Mouse (Mus musculus) kidney, adult 18-20 months (tissue): ENCODE data around the gene Arap1.

Experiments used
- DNase-seq: peaks from one replicate; pipeline ENCODE4 v3.0.0; 2021

Arap1 gene

GRCm38 (mm10) chr7:101401510-101401909 is 53.6 kb downstream of the Arap1 start:
- DNase-seq: no peak

DNA sequence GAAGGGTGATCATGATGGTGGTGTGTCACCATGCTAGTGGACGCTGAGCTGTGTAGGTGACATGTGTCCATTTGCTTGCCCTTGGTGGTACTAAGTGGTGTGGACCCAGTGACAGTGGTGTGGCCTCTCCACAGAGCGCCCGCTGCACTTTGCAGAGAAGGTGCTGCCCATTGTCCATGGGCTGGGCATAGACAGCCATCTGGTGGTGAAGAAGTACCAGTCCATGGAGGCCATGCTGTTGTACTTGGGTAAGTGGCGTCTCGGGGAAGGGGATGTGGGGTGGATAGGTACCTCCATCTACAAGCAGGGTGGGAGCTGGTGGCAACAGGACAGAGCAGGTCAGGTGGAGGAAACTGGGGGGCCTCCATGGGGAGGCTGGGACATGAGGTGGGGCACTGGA is 56.0 kb downstream of the Arap1 start:
- DNase-seq: no peak

DNA sequence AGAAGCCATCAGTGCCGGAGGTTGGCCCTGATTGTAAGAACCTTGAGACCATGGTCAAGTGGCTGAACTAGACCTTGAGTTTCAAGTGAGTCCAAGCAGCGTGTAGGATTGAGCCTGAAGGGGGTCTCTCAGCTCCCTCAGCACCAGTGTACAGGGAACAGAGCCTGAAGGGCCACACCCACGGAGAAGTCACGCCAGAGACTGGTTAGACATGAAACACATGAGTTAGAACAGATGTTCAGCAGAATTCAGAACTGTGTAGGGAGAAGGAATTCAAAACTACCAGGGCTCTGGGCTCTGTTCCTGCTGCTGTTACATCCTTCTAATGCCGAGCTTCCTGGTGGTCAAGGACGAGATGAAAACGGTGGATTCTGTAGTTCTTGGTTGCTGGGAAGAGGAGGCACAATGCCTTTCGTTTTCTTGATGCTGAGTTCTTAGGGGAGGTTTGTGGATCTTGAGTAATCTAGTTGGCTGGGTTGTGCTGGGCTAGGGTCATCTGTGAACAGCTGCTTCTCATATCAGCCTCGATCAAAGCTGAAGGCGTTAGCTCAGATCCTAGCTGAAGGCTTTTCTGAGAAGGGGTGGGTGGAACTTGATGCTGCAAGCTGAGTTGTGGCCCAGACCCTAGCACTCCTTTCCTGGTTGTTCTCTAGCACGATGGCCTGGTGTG is 62.5 kb downstream of the Arap1 start, which contains the start of gene Gm45837:
Gene Gm45837, plus strand, starts transcription at position 620 of the 670 bp plus-strand sequence.
- no peak for DNase-seq

- peak; percentile 83 for DNase-seq
Observed at GRCm38 (mm10) chr7:101412796-101413195, 64.9 kb downstream of the Arap1 start.

DNA sequence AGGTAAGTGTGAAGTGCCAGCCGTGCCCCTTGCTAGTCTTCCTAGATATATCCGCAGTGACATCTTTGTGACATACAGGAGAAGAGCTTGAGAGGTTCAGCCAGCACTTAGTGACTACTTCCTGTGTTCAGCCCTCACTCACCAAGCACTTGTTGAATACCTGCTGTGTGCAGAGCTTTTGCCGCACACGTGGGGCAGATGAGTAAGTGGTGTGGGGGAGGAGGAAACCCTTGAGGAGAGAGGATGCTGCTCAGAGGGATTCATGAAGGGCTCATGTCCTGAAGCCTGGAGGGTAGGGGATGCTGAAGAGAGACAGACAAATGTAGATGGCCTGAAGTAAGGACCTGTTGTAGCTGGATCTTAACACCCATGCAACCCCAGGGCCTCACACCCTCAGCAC is 66.3 kb downstream of the Arap1 start:
- no peak for DNase-seq

GRCm38 (mm10) chr7:101414661-101415511 is 67.0 kb downstream of the Arap1 start:
- no peak for DNase-seq

DNA sequence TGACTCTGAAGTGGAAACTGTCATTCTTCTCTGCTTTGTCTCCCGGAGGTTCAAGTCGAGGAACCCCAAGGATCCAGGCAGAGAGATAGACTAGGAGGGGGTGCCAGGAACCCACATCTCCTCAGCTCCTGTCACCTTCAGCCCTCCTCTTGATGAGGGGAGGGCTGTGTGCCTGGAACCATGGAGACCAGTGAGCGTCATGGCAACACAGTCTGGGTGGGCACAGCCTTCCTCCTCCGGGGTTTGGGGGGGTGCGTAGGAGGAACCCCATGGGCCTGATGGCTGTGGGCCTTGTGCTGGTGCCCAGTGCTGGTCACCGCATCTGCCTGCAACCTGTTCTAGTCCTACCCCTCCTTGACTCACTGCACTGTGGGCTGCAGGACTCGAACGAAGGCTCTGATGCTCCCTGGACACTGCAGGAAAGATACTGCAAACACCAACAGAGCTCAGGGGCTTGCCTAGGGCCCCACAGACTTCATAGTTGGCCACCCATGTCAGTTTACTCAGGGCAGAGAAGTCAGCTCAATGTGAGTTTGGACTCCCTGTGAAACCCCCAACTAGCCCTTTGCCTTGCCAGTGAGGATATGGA is 67.7 kb downstream of the Arap1 start:
- DNase-seq: no peak

GRCm38 (mm10) chr7:101416391-101416790 is 68.5 kb downstream of the Arap1 start:
- DNase-seq: no peak

- DNase-seq: no peak
Observed at GRCm38 (mm10) chr7:101419013-101419770, 71.3 kb downstream of the Arap1 start.

DNA sequence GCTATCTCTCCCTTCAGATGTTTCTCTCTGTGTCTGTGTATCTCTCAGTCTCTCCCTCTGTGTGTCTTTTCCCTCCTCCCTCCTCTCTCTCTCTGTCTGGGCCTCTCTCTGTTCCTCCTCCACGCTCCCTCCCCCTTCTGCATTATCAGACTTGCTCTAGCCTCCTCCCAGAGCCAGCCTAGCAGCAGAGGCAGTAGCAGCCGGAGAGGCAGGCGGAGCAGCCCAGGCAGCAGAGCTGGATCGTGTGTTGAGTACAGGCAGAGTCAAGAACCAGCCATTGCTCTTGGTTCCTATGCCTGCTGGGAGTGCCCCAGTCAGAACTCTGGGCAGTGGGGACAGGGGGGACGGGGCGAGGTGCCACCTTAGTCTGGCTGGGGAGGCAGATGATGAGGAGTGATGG is 73.7 kb downstream of the Arap1 start, which contains the start of gene Pde2a:
Gene Pde2a, plus strand, starts transcription at position 163 of the 400 bp plus-strand sequence.
- DNase-seq: no peak

DNA sequence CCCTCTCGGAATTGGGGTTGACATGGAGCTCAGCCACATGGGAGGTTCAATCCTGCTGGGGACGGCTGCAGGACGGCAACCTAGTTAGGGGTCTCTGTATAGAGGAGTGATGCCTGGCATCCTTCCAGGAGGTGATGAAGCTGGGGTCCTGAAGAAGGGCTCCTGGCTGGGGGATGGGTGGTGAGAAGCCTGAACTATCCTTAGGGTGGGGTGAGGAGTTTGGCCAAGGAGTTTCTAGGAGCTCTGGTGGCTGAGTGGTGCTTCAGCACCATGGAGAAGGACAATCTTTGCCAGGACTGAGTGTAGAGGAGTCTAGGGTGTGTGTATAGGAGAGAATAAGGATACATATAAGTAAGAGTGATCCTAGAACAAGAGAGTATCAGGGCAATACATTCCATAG is 74.2 kb downstream of the Arap1 start:
- DNase-seq: no peak

GRCm38 (mm10) chr7:101422646-101423045 is 74.8 kb downstream of the Arap1 start:
- no peak for DNase-seq

GRCm38 (mm10) chr7:101423970-101424369 is 76.1 kb downstream of the Arap1 start:
- no peak for DNase-seq

DNA sequence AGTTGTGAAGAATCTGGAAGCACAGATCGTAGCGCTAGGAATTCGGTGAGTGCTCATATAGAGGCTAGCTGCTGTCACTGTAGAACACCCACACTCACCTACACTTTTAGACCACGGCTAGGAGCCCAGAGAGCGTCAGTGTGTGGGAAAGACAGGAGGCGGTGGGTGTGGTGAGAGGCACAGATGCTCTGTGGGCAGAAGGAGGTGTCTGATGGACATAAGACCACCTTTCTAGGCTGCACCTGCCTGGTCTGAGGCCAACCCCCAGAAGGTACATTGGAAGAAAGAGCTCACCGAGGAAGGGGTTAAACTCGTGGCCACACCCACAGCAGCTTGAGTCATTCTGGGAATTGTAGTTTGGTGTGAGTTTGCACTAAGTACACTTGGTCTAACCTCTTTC is 78.8 kb downstream of the Arap1 start:
- DNase-seq: no peak

DNA sequence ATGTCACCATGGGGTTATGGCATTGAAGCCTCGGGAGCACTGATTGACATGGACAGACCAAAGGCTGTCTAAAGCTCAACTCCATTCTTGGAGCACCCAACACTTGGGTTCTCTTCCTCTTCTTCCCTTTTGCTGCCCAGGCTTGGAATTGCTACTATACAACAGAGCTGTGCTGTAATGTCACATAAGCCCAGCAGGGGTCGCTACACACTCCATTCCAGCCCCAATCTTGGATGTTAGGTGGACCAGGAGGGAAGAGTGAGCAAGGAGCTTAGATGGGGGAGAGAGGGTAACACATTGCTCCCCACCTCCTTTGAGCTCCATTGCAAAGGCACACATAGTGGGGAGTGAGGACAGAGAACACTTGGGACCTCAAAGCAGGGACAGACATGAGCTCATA is 79.9 kb downstream of the Arap1 start:
- peak; percentile 23 for DNase-seq

DNA sequence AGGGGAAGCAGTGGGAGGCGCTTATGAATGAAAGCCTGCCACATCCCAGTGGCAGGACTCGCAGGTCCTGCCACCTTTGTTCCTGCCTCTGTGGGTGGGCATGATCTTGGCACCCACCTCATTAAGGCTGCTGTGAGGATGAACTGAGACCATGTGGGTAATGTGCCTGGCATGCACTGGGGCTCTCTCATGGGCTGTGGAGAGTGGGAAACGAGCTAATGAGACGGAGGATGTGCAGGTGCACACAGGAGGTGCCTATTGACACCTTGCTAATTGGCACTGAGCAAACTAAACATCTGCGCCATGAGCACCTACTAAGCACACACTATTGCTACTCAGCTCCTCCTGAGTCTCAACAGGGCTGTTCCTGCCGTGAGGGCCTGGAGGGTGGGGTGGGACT is 87.2 kb downstream of the Arap1 start:
- DNase-seq: no peak

GRCm38 (mm10) chr7:101437876-101438275 is 90.0 kb downstream of the Arap1 start:
- DNase-seq: no peak

DNA sequence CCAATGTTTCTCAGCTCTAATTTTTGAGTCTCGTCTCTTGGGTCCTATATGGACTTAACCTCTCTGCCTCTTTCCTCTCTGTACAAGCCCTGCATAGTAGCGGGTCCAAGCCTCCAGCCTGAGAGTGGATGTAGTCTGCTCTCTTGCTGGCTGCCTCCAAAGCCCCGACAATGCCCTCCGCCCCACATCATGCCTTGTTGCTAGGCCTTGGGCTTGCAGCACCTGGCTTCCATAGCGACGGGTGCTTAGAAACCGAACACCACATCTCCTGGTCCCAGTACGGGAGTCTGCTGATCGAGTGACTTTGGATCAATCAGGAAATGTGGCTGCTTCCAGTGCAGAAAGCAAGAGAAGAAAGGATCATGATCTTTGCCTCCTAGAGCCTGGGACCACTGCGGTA is 95.2 kb downstream of the Arap1 start:
- no peak for DNase-seq

DNA sequence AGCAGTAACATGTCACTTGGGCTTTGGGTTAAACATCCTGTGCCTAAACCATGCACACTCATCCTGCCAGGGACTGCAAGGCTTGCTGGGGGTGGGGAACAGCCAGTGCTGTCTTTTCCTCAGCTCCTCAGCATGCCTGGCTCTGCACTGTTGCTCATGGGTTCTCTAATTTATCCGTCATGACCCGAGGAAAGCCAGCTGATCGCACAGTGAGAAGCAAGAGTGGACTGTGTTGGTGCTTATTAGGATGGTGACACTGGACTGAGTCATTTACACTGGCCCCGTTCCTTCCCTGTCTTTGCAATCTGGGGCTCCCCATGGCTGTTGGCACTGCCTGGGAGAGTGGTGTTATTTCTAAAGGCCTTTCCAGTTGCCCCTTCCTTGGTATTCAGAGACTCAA is 96.3 kb downstream of the Arap1 start:
- DNase-seq: no peak

- no peak for DNase-seq
Observed at GRCm38 (mm10) chr7:101449855-101450254, 102.0 kb downstream of the Arap1 start.

DNA sequence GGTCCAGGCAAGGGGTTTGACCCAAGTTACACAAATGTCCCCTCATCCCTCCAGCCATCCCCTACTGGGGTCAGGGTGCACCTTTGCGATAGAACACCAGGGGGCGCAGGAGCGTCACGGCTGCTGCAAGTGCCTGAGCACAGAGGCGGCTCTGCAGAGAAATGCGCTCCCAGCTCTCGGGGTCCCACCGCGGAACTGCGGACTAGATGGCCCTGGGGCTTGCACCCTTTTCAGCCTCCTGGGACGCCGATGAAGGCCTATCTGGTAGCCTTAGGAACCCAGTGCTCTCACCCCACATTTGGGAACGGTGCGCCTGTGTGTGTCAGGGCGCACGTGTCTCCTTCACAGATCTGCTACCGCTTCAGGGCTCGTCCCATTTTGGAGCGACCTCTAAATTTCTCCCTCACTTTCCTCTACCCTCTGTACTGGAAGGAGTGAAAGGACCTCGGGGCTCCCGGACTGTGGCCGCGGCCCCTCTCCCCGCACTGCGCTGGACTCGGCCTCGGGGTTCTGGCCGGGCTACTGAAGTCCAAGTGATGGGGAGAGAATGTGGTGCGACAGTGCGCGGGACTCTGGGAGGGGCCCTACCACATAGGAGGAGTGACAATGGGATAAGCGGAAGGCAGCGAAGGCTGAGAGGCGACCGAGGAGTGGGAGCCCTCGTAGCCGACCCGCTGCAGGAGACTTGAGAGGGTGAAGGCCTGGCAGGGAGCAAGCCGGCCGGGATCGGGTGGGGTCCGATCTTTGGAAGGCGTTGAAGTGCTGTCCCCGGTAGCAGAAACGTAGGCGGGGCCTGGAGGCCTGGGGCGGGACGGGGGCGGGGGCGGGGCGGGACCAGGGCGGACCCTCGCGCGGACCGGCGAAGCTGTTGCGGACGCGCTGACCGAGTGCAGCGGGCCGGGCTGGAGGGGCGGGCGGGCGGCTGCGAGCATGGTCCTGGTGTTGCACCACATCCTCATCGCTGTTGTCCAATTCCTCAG is 102.8 kb downstream of the Arap1 start:
- DNase-seq: peak; percentile 92

GRCm38 (mm10) chr7:101452669-101453068 is 104.8 kb downstream of the Arap1 start:
- no peak for DNase-seq
